Mouse (Mus musculus) hindbrain, embryonic 16.5 days (tissue): Measurements from ENCODE around the gene Etl4. TPM values are rescaled to one million over a fixed set of nuclear protein-coding genes. Genes with fewer than 3 reads are reported as not detected.

ENCODE experiments used
- ATAC-seq: fragments of 200-750 bp; cut with Nextera tagmentation; 2 replicates; pipeline ENCODE4 v1.8.0; 2017; ENCODE audit warnings: moderate TSS enrichment, moderate library complexity
- H3K27ac ChIP-seq: fragments of 300-500 bp; sonication (generic); 2 replicates; pipeline ENCODE4 v1.5.1; 2014; ENCODE audit warnings: low read depth, mild to moderate bottlenecking, control low read depth, low read length, moderate library complexity
- H3K27me3 ChIP-seq: fragments of 300-500 bp; sonication (generic); replicated peaks from 2 replicates; pipeline ENCODE4 v1.6.1; 2014; ENCODE audit warnings: low read length; ENCODE audit not compliant: control insufficient read depth, insufficient read depth
- H3K36me3 ChIP-seq: fragments of 300-500 bp; sonication (generic); 2 replicates; pipeline ENCODE4 v1.6.1; 2014; ENCODE audit warnings: mild to moderate bottlenecking, low read length, moderate library complexity, mixed read lengths; ENCODE audit not compliant: control insufficient read depth, insufficient read depth
- H3K4me1 ChIP-seq: fragments of 300-500 bp; sonication (generic); 2 replicates; pipeline ENCODE4 v1.6.1; 2014; ENCODE audit warnings: low read depth, low read length; ENCODE audit not compliant: control insufficient read depth, insufficient read depth
- H3K4me2 ChIP-seq: fragments of 300-500 bp; sonication (generic); 2 replicates; pipeline ENCODE4 v1.6.1; 2014; ENCODE audit warnings: mild to moderate bottlenecking, low read length, control low read depth, moderate library complexity
- H3K4me3 ChIP-seq: fragments of 300-500 bp; sonication (generic); 2 replicates; pipeline ENCODE4 v1.5.1; 2014; ENCODE audit warnings: mild to moderate bottlenecking, low read length, control low read depth, moderate library complexity
- H3K9ac ChIP-seq: fragments of 300-500 bp; sonication (generic); 2 replicates; pipeline ENCODE4 v1.6.1; 2014; ENCODE audit warnings: low read depth, mild to moderate bottlenecking, control low read depth, low read length, moderate library complexity
- H3K9me3 ChIP-seq: fragments of 300-500 bp; sonication (generic); 2 replicates; pipeline ENCODE4 v1.6.1; 2014; ENCODE audit warnings: mild to moderate bottlenecking, low read length, moderate library complexity; ENCODE audit not compliant: control insufficient read depth
- WGBS: fragments of 180-500 bp; shearing (Covaris S2); extraction: QIAGEN DNeasy Blood & Tissue Kit; methylation state at CpG from one replicate; pipeline ENCODE4 v1.1.7; 2014; 5-methylcytosine and 5-hydroxymethylcytosine counted together
- microRNA-seq: library from miRNA; unstranded; fragments of <30 nt; microRNA quantifications from one replicate; pipeline ENCODE4, GENCODE M21; 2017
- polyA plus RNA-seq: library from polyadenylated mRNA; unstranded; fragments of >200 nt; fragmentation: Nextera tagmentation; extraction: Ambion mirVana; gene quantifications from 2 replicates; pipeline ENCODE4 v1.2.1, GENCODE M21; 2015

Gene Etl4
- polyA plus RNA-seq, 1 experiment from 2014 or later: 5.0 TPM

GRCm38 (mm10) chr2:20811506-20811905 lies 901.9 kb downstream of the Etl4 start:
- ATAC-seq: no peak
- no peak overlapping the region for H3K27ac ChIP-seq
- H3K9me3 ChIP-seq: no peaks in the 10 kb centered on the region
- no peaks in the 10 kb centered on the region for H3K4me1 ChIP-seq
- no peak overlapping the region for H3K4me2 ChIP-seq
- H3K27me3 ChIP-seq: no peaks in the 10 kb centered on the region
- no peak overlapping the region for H3K4me3 ChIP-seq
- no peaks in the 10 kb centered on the region for H3K36me3 ChIP-seq
- H3K9ac ChIP-seq: no peak overlapping the region
- 81% methylated on average over 8 of the region's 8 CpGs for WGBS

GRCm38 (mm10) chr2:20813986-20814385 lies 904.4 kb downstream of the Etl4 start:
- Histone ChIP-seq H3K27me3 (no peaks in the 10 kb centered on the region), H3K4me1 (no peaks in the 10 kb centered on the region), H3K27ac (no peak overlapping the region), H3K4me3 (no peak overlapping the region), H3K9me3 (no peaks in the 10 kb centered on the region), H3K9ac (no peak overlapping the region), H3K36me3 (no peaks in the 10 kb centered on the region), H3K4me2 (no peak overlapping the region)
- WGBS: 87% methylated on average over 2 of the region's 2 CpGs
- no peak for ATAC-seq

GRCm38 (mm10) chr2:20818226-20818625 lies 908.6 kb downstream of the Etl4 start:
- Histone ChIP-seq H3K4me1 (no peaks in the 10 kb centered on the region), H3K27me3 (no peaks in the 10 kb centered on the region), H3K4me2 (no peak overlapping the region), H3K4me3 (no peak overlapping the region), H3K27ac (no peak overlapping the region), H3K9me3 (no peaks in the 10 kb centered on the region), H3K9ac (no peak overlapping the region), H3K36me3 (no peaks in the 10 kb centered on the region)
- ATAC-seq: no peak
- 87% methylated on average over 7 of the region's 7 CpGs for WGBS

- no peak overlapping the region for H3K4me2 ChIP-seq
- no peaks in the 10 kb centered on the region for H3K27me3 ChIP-seq
- H3K27ac ChIP-seq: no peak overlapping the region
- no peaks in the 10 kb centered on the region for H3K9me3 ChIP-seq
- H3K4me3 ChIP-seq: no peak overlapping the region
- no peaks in the 10 kb centered on the region for H3K36me3 ChIP-seq
- no peak overlapping the region for H3K9ac ChIP-seq
- no peak for ATAC-seq
- no peaks in the 10 kb centered on the region for H3K4me1 ChIP-seq
Observed at GRCm38 (mm10) chr2:20826258-20826657, 916.7 kb downstream of the Etl4 start.

GRCm38 (mm10) chr2:20830882-20831281 lies 921.3 kb downstream of the Etl4 start:
- ATAC-seq: 0 out of 2 replicates have a peak, but pooled peaks have one; percentile 27
- no peak overlapping the region for H3K4me2 ChIP-seq
- no peak overlapping the region for H3K9ac ChIP-seq
- WGBS: 79% methylated on average over 3 of the region's 3 CpGs
- H3K36me3 ChIP-seq: no peaks in the 10 kb centered on the region
- no peak overlapping the region for H3K4me3 ChIP-seq
- no peaks in the 10 kb centered on the region for H3K27me3 ChIP-seq
- H3K27ac ChIP-seq: no peak overlapping the region
- H3K9me3 ChIP-seq: no peaks in the 10 kb centered on the region
- no peaks in the 10 kb centered on the region for H3K4me1 ChIP-seq

- H3K9me3 ChIP-seq: no peaks in the 10 kb centered on the region
- H3K27ac ChIP-seq: no peak overlapping the region
- no peak overlapping the region for H3K4me3 ChIP-seq
- H3K36me3 ChIP-seq: no peaks in the 10 kb centered on the region
- H3K4me1 ChIP-seq: no peaks in the 10 kb centered on the region
- no peak overlapping the region for H3K9ac ChIP-seq
- WGBS: 69% methylated on average over 3 of the region's 3 CpGs
- H3K27me3 ChIP-seq: no peaks in the 10 kb centered on the region
- H3K4me2 ChIP-seq: no peak overlapping the region
- ATAC-seq: no peak
Observed at GRCm38 (mm10) chr2:20831608-20832406, 922.2 kb downstream of the Etl4 start.

GRCm38 (mm10) chr2:20849346-20849745 lies 939.8 kb downstream of the Etl4 start:
- peak; percentile 83 for ATAC-seq
- 56% methylated on average over 18 of the region's 18 CpGs for WGBS
- no peaks in the 10 kb centered on the region for H3K4me1 ChIP-seq
- H3K4me2 ChIP-seq: no peak overlapping the region
- H3K27ac ChIP-seq: no peak overlapping the region
- no peaks in the 10 kb centered on the region for H3K9me3 ChIP-seq
- H3K36me3 ChIP-seq: peaks cover 35% of the 10 kb centered on the region
- H3K27me3 ChIP-seq: no peaks in the 10 kb centered on the region
- H3K9ac ChIP-seq: no peak overlapping the region
- H3K4me3 ChIP-seq: no peak overlapping the region

Small RNA genes within 50 kb of the gene (microRNA-seq; reads per million reads assigned to microRNA genes)
- not detected for gene Gm44457
